Mouse (Mus musculus) neural tube, embryonic 12.5 days (tissue): ENCODE measurements around the gene Ywhag. TPM values are rescaled to one million over a fixed set of nuclear protein-coding genes. Genes with fewer than 3 reads are reported as not detected.
A peak's percentile ranks its signal among the peaks of the same experiment; 100 is the strongest.

Experiments
- ATAC-seq: fragments of 200-750 bp; cut with Nextera tagmentation; 2 replicates; pipeline ENCODE4 v1.8.0; 2017; ENCODE audit warnings: low read depth, mild to moderate bottlenecking, moderate TSS enrichment, moderate library complexity; ENCODE audit not compliant: low FRiP score
- H3K27ac ChIP-seq: fragments of 300-500 bp; sonication (generic); 2 replicates; pipeline ENCODE4 v1.5.1; 2016
- H3K27me3 ChIP-seq: fragments of 300-500 bp; sonication (generic); replicated peaks from 2 replicates; pipeline ENCODE4 v1.6.1; 2016; ENCODE audit warnings: mild to moderate bottlenecking
- H3K36me3 ChIP-seq: fragments of 300-500 bp; sonication (generic); 2 replicates; pipeline ENCODE4 v1.6.1; 2016; ENCODE audit warnings: mild to moderate bottlenecking
- H3K4me1 ChIP-seq: fragments of 300-500 bp; sonication (generic); 2 replicates; pipeline ENCODE4 v1.6.1; 2016
- H3K4me2 ChIP-seq: fragments of 300-500 bp; sonication (generic); replicated peaks from 2 replicates; pipeline ENCODE4 v1.6.1; 2016; ENCODE audit warnings: mild to moderate bottlenecking
- H3K4me3 ChIP-seq: fragments of 300-500 bp; sonication (generic); 2 replicates; pipeline ENCODE4 v1.5.1; 2016
- H3K9ac ChIP-seq: fragments of 300-500 bp; sonication (generic); 2 replicates; pipeline ENCODE4 v1.6.1; 2016; ENCODE audit warnings: mild to moderate bottlenecking
- H3K9me3 ChIP-seq: fragments of 300-500 bp; sonication (generic); 2 replicates; pipeline ENCODE4 v1.6.1; 2016; ENCODE audit warnings: mild to moderate bottlenecking
- WGBS: fragments of 180-500 bp; shearing (Covaris S2); methylation state at CpG from one replicate; pipeline ENCODE4 v1.1.7; 2016; 5-methylcytosine and 5-hydroxymethylcytosine counted together
- polyA plus RNA-seq: library from polyadenylated mRNA; unstranded; fragments of >200 nt; fragmentation: Nextera tagmentation; extraction: Ambion mirVana; gene quantifications from 2 replicates; pipeline ENCODE4 v1.2.1, GENCODE M21; 2016

Gene Ywhag
- polyA plus RNA-seq, 1 experiment from 2014 or later = 524 TPM

- 85% methylated on average over 13 of the region's 13 CpGs for WGBS
- Histone ChIP-seq H3K36me3 (peaks cover 51% of the 10 kb centered on the region), H3K4me2 (no peak overlapping the region), H3K27me3 (no peaks in the 10 kb centered on the region), H3K9ac (no peak overlapping the region), H3K9me3 (no peaks in the 10 kb centered on the region), H3K4me3 (no peak overlapping the region), H3K4me1 (peaks cover 7% of the 10 kb centered on the region; the same call in 1 of the 2 replicates), H3K27ac (no peak overlapping the region)
- ATAC-seq = no peak
These were observed 27.2 kb downstream of the Ywhag start for GRCm38 (mm10) chr5:135907256-135907655.

GRCm38 (mm10) chr5:135906846-135907245, 27.6 kb downstream of the Ywhag start:
- Histone ChIP-seq H3K4me3 (no peak overlapping the region), H3K9ac (no peak overlapping the region), H3K9me3 (no peaks in the 10 kb centered on the region), H3K27ac (no peak overlapping the region), H3K27me3 (no peaks in the 10 kb centered on the region), H3K36me3 (peaks cover 47% of the 10 kb centered on the region), H3K4me2 (no peak overlapping the region), H3K4me1 (peaks cover 7% of the 10 kb centered on the region; the same call in 1 of the 2 replicates)
- ATAC-seq = no peak
- WGBS = 89% methylated on average over 4 of the region's 4 CpGs

GRCm38 (mm10) chr5:135905320-135906225, 28.8 kb downstream of the Ywhag start:
- peaks cover 35% of the 10 kb centered on the region for H3K36me3 ChIP-seq
- H3K27ac ChIP-seq = no peak overlapping the region
- H3K27me3 ChIP-seq = no peaks in the 10 kb centered on the region
- no peak overlapping the region for H3K4me2 ChIP-seq
- peaks cover 7% of the 10 kb centered on the region; the same call in 1 of the 2 replicates for H3K4me1 ChIP-seq
- no peaks in the 10 kb centered on the region for H3K9me3 ChIP-seq
- WGBS = 77% methylated on average over 8 of the region's 8 CpGs
- ATAC-seq = no peak
- H3K9ac ChIP-seq = no peak overlapping the region
- no peak overlapping the region for H3K4me3 ChIP-seq

GRCm38 (mm10) chr5:135904259-135904658, 30.2 kb downstream of the Ywhag start:
- 0 out of 2 replicates have a peak overlapping the region, but pooled peaks have one; percentile 7 for H3K27ac ChIP-seq
- 63% methylated on average over 5 of the region's 5 CpGs for WGBS
- no peaks in the 10 kb centered on the region for H3K27me3 ChIP-seq
- H3K4me1 ChIP-seq = peaks cover 7% of the 10 kb centered on the region; the same call in 1 of the 2 replicates
- peaks cover 21% of the 10 kb centered on the region for H3K36me3 ChIP-seq
- H3K4me2 ChIP-seq = peak overlapping the region; percentile 72
- 0 out of 2 replicates have a peak overlapping the region, but pooled peaks have one; percentile 38 for H3K9ac ChIP-seq
- no peak overlapping the region for H3K4me3 ChIP-seq
- ATAC-seq = no peak
- H3K9me3 ChIP-seq = no peaks in the 10 kb centered on the region

GRCm38 (mm10) chr5:135903551-135904151, 30.8 kb downstream of the Ywhag start:
- H3K4me1 ChIP-seq = peaks cover 7% of the 10 kb centered on the region; the same call in 1 of the 2 replicates
- no peaks in the 10 kb centered on the region for H3K9me3 ChIP-seq
- H3K9ac ChIP-seq = peak overlapping the region; percentile 38; the same call in 1 of the 2 replicates
- no peaks in the 10 kb centered on the region for H3K27me3 ChIP-seq
- WGBS = under 1% methylated on average over 30 of the region's 30 CpGs
- H3K4me3 ChIP-seq = peak overlapping the region; percentile 35
- H3K27ac ChIP-seq = peak overlapping the region; percentile 59
- H3K4me2 ChIP-seq = peak overlapping the region; percentile 72
- ATAC-seq = peak; percentile 97
- peaks cover 16% of the 10 kb centered on the region; the same call in 1 of the 2 replicates for H3K36me3 ChIP-seq

GRCm38 (mm10) chr5:135903058-135903457, 31.4 kb downstream of the Ywhag start:
- Histone ChIP-seq H3K4me3 (peak overlapping the region; percentile 35), H3K36me3 (peaks cover 13% of the 10 kb centered on the region; the same call in 1 of the 2 replicates), H3K4me2 (peak overlapping the region; percentile 72), H3K4me1 (peaks cover 7% of the 10 kb centered on the region; the same call in 1 of the 2 replicates), H3K27me3 (no peaks in the 10 kb centered on the region), H3K27ac (peak overlapping the region; percentile 59; the same call in 1 of the 2 replicates), H3K9ac (0 out of 2 replicates have a peak overlapping the region, but pooled peaks have one; percentile 38), H3K9me3 (no peaks in the 10 kb centered on the region)
- WGBS = 24% methylated on average over 7 of the region's 7 CpGs
- ATAC-seq = peak; percentile 26; the same call in 1 of the 2 replicates

- no peak for ATAC-seq
- H3K9ac ChIP-seq = no peak overlapping the region
- no peaks in the 10 kb centered on the region for H3K27me3 ChIP-seq
- H3K27ac ChIP-seq = no peak overlapping the region
- H3K9me3 ChIP-seq = no peaks in the 10 kb centered on the region
- H3K4me3 ChIP-seq = no peak overlapping the region
- no peak overlapping the region for H3K4me2 ChIP-seq
- 66% methylated on average over 6 of the region's 6 CpGs for WGBS
- no peaks in the 10 kb centered on the region for H3K36me3 ChIP-seq
- H3K4me1 ChIP-seq = peaks cover 7% of the 10 kb centered on the region; the same call in 1 of the 2 replicates
These were observed 32.9 kb downstream of the Ywhag start for GRCm38 (mm10) chr5:135901354-135902095.

GRCm38 (mm10) chr5:135900701-135901100, 33.7 kb downstream of the Ywhag start:
- Histone ChIP-seq H3K4me2 (no peak overlapping the region), H3K4me3 (no peak overlapping the region), H3K27me3 (no peaks in the 10 kb centered on the region), H3K36me3 (no peaks in the 10 kb centered on the region), H3K9me3 (no peaks in the 10 kb centered on the region), H3K9ac (no peak overlapping the region), H3K4me1 (peaks cover 7% of the 10 kb centered on the region; the same call in 1 of the 2 replicates), H3K27ac (no peak overlapping the region)
- WGBS = 83% methylated on average over 3 of the region's 3 CpGs
- no peak for ATAC-seq

GRCm38 (mm10) chr5:135899833-135900232, 34.6 kb downstream of the Ywhag start:
- WGBS = 64% methylated on average over 4 of the region's 4 CpGs
- Histone ChIP-seq H3K4me1 (peaks cover 7% of the 10 kb centered on the region; the same call in 1 of the 2 replicates), H3K27ac (no peak overlapping the region), H3K36me3 (no peaks in the 10 kb centered on the region), H3K4me2 (no peak overlapping the region), H3K9ac (no peak overlapping the region), H3K4me3 (no peak overlapping the region), H3K27me3 (no peaks in the 10 kb centered on the region), H3K9me3 (no peaks in the 10 kb centered on the region)
- ATAC-seq = no peak

GRCm38 (mm10) chr5:135898995-135899394, 35.4 kb downstream of the Ywhag start:
- no peaks in the 10 kb centered on the region for H3K27me3 ChIP-seq
- WGBS = 87% methylated on average over 4 of the region's 4 CpGs
- no peak overlapping the region for H3K9ac ChIP-seq
- H3K4me2 ChIP-seq = no peak overlapping the region
- H3K9me3 ChIP-seq = no peaks in the 10 kb centered on the region
- no peak overlapping the region for H3K27ac ChIP-seq
- H3K4me3 ChIP-seq = no peak overlapping the region
- no peaks in the 10 kb centered on the region for H3K36me3 ChIP-seq
- ATAC-seq = no peak
- H3K4me1 ChIP-seq = peaks cover 7% of the 10 kb centered on the region; the same call in 1 of the 2 replicates

- no peak for ATAC-seq
- Histone ChIP-seq H3K27ac (no peak overlapping the region), H3K9me3 (no peaks in the 10 kb centered on the region), H3K36me3 (no peaks in the 10 kb centered on the region), H3K4me2 (no peak overlapping the region), H3K4me3 (no peak overlapping the region), H3K27me3 (no peaks in the 10 kb centered on the region), H3K9ac (no peak overlapping the region), H3K4me1 (peaks cover 1% of the 10 kb centered on the region; the same call in 1 of the 2 replicates)
- 19% methylated on average over 3 of the region's 3 CpGs for WGBS
These were observed 36.4 kb downstream of the Ywhag start for GRCm38 (mm10) chr5:135898028-135898427.
